ENCODE assay signal across 15 mouse cellular contexts in the genomic region with DNA sequence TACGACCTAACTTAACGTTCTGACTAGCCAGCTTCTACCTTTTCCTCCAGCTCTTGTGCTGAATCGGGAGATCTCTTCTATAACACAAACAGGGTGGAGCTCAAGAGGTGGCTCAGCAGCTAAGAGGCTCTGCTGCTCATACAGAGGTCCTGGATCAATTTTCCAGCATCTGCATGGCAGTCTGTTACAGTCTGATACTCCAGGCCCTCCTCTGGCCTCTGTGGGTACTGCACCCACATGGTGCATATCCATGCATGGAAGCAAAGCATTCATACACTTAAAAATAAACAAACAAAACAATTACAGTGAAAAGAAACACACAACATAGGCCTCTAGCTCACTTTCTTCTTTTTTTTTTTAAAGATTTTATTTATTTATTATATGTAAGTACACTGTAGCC. TPM values are rescaled to one million over a fixed set of nuclear protein-coding genes. Genes with fewer than 3 reads are reported as not detected.
A peak's percentile ranks its signal among the peaks of the same experiment; 100 is the strongest.
DNase-seq lines count a peak whose midpoint lies in the region; ATAC-seq and TF ChIP-seq lines count a peak whose summit lies in the region.
"Not testable (repeated sequence)": the region's sequence is repeated elsewhere in the genome, so short reads cannot be mapped to it uniquely, and the experiment has no call there.
"Had no signal": no experiment of that assay in that cellular context is flagged by ENCODE, and none has a peak within 500 bp of the region (broad histone marks: within the 10 kb centered on the region; RNA-seq: fewer than 3 reads in every experiment).

No protein-coding gene starts in this region.

- not testable (repeated sequence) for ATAC-seq in embryonic facial prominence, embryonic 12.5 days (ENCODE audit: insufficient number of reproducible peaks, insufficient read depth, low FRiP score, low TSS enrichment); heart, embryonic 15.5 days (replicated peaks; ENCODE audit: insufficient number of reproducible peaks, insufficient read depth, low FRiP score, low read depth); intestine, postnatal 0 days; limb, embryonic 15.5 days (ENCODE audit: insufficient number of reproducible peaks, low FRiP score, low TSS enrichment, low read depth); lung, embryonic 15.5 days (ENCODE audit: borderline replicate concordance, extremely low read depth, low FRiP score, low TSS enrichment); neural tube, embryonic 13.5 days (ENCODE audit: low read depth)

- peak overlapping the region; percentile 69 for H3K4me2 ChIP-seq in embryonic facial prominence, embryonic 12.5 days (replicated peaks)
- H3K4me2 ChIP-seq in heart, embryonic 15.5 days: peak overlapping the region; percentile 75
- H3K4me2 ChIP-seq in intestine, postnatal 0 days (replicated peaks; ENCODE audit: low read depth): peak overlapping the region; percentile 75; the same call in 1 of the 2 replicates
- not testable (repeated sequence) for H3K4me2 ChIP-seq in limb, embryonic 15.5 days
- peak overlapping the region; percentile 69; the same call in 1 of the 2 replicates for H3K4me2 ChIP-seq in lung, embryonic 15.5 days
- H3K4me2 ChIP-seq in neural tube, embryonic 13.5 days: peak overlapping the region; percentile 80

- TF ChIP-seq CTCF in gastrocnemius, adult 2 months (IDR thresholded peaks at IDR 0.05): not testable (repeated sequence)
- 0 out of 2 replicates have a peak, but pooled peaks have one; percentile 8 for TF ChIP-seq CTCF in intestine, postnatal 0 days (IDR thresholded peaks at IDR 0.05; ENCODE audit: low read depth)

- 94% methylated on average over 3 of the region's 3 CpGs for WGBS in embryonic facial prominence, embryonic 12.5 days
- 95% methylated on average over 3 of the region's 3 CpGs for WGBS in heart, embryonic 15.5 days
- 79% methylated on average over 3 of the region's 3 CpGs for WGBS in intestine, postnatal 0 days
- WGBS in limb, embryonic 15.5 days: 92% methylated on average over 3 of the region's 3 CpGs
- 92% methylated on average over 3 of the region's 3 CpGs for WGBS in lung, embryonic 15.5 days
- 93% methylated on average over 3 of the region's 3 CpGs for WGBS in midbrain, embryonic 10.5 days
- WGBS in neural tube, embryonic 13.5 days: 95% methylated on average over 3 of the region's 3 CpGs

- intact Hi-C loops in gastrocnemius, adult 2 months (cut with DNase I): not testable (repeated sequence)

- H3K9ac ChIP-seq in embryonic facial prominence, embryonic 12.5 days; heart, embryonic 15.5 days; intestine, postnatal 0 days (ENCODE audit: low read depth, low read length); limb, embryonic 15.5 days; lung, embryonic 15.5 days; neural tube, embryonic 13.5 days: not testable (repeated sequence)

- H3K4me3 ChIP-seq in embryonic facial prominence, embryonic 12.5 days; heart, embryonic 15.5 days; intestine, postnatal 0 days (ENCODE audit: low read depth, low read length); lung, embryonic 15.5 days: not testable (repeated sequence)
- H3K4me3 ChIP-seq in gastrocnemius, adult 2 months: peak overlapping the region; percentile 84
- peak overlapping the region; percentile 64 for H3K4me3 ChIP-seq in limb, embryonic 15.5 days
- peak overlapping the region; percentile 66 for H3K4me3 ChIP-seq in midbrain, embryonic 10.5 days
- H3K4me3 ChIP-seq in neural tube, embryonic 13.5 days: peak overlapping the region; percentile 60; the same call in 1 of the 2 replicates

- not testable (repeated sequence) for H3K27ac ChIP-seq in embryonic facial prominence, embryonic 12.5 days; gastrocnemius, adult 2 months; heart, embryonic 15.5 days; intestine, postnatal 0 days (ENCODE audit: low read depth, low read length); limb, embryonic 15.5 days; lung, embryonic 15.5 days; midbrain, embryonic 10.5 days (replicated peaks); neural tube, embryonic 13.5 days (replicated peaks)

- not testable (repeated sequence) for H3K27me3 ChIP-seq in embryonic facial prominence, embryonic 12.5 days; heart, embryonic 15.5 days; intestine, postnatal 0 days (replicated peaks; ENCODE audit: control insufficient read depth, insufficient read depth, low read length); limb, embryonic 15.5 days; lung, embryonic 15.5 days; midbrain, embryonic 10.5 days (ENCODE audit: low read depth, poor library complexity, severe bottlenecking); neural tube, embryonic 13.5 days

- not testable (repeated sequence) for H3K4me1 ChIP-seq in embryonic facial prominence, embryonic 12.5 days; heart, embryonic 15.5 days (replicated peaks); intestine, postnatal 0 days (replicated peaks; ENCODE audit: control insufficient read depth, insufficient read depth, low read length); limb, embryonic 15.5 days; lung, embryonic 15.5 days; midbrain, embryonic 10.5 days; neural tube, embryonic 13.5 days (replicated peaks)

- not testable (repeated sequence) for H3K9me3 ChIP-seq in embryonic facial prominence, embryonic 12.5 days; heart, embryonic 15.5 days (replicated peaks); intestine, postnatal 0 days (ENCODE audit: control insufficient read depth); limb, embryonic 15.5 days; lung, embryonic 15.5 days; midbrain, embryonic 10.5 days (replicated peaks); neural tube, embryonic 13.5 days

- DNase-seq in gastrocnemius, adult 2 months; midbrain, embryonic 10.5 days (ENCODE audit: low spot score): not testable (repeated sequence)

- not testable (repeated sequence) for H3K36me3 ChIP-seq in embryonic facial prominence, embryonic 12.5 days; heart, embryonic 15.5 days; intestine, postnatal 0 days (ENCODE audit: control insufficient read depth, insufficient read depth); limb, embryonic 15.5 days; lung, embryonic 15.5 days
- H3K36me3 ChIP-seq in midbrain, embryonic 10.5 days: peaks cover 18% of the 10 kb centered on the region
- H3K36me3 ChIP-seq in neural tube, embryonic 13.5 days: peaks cover 16% of the 10 kb centered on the region

RNA-seq across cellular contexts. Expression of gene Mfap1b, which starts 1.1 kb away (rescaled TPM):
- polyA plus RNA-seq in embryonic facial prominence, embryonic 12.5 days (2016; fragmentation: Nextera tagmentation; extraction: Ambion mirVana): 62.6 and 64.2 TPM in 2 replicates
- 10 to 100 TPM; 24.2 to 27.6 TPM for total RNA-seq in gastrocnemius, adult 2 months (2021)
- polyA plus RNA-seq in heart, embryonic 15.5 days (2015; fragmentation: Nextera tagmentation; extraction: Ambion mirVana): 39.7 and 42.1 TPM in 2 replicates
- polyA plus RNA-seq in intestine, postnatal 0 days (2015; fragmentation: Nextera tagmentation; extraction: Ambion mirVana): 25.5 and 26.7 TPM in 2 replicates
- polyA plus RNA-seq in limb, embryonic 15.5 days (2015; fragmentation: Nextera tagmentation; extraction: Ambion mirVana): 61.3 and 64.4 TPM in 2 replicates
- 45.7 and 51.1 TPM in 2 replicates for polyA plus RNA-seq in lung, embryonic 15.5 days (2015; fragmentation: Nextera tagmentation; extraction: Ambion mirVana)
- polyA plus RNA-seq in midbrain, embryonic 10.5 days (2016; fragmentation: Nextera tagmentation; extraction: Ambion mirVana): 53.2 and 57.2 TPM in 2 replicates
- 74.3 and 76.4 TPM in 2 replicates for polyA plus RNA-seq in neural tube, embryonic 13.5 days (2015; fragmentation: Nextera tagmentation; extraction: Ambion mirVana)

RNA-seq across cellular contexts. Expression of gene Serinc4, which starts 16.2 kb away (rescaled TPM):
- polyA plus RNA-seq in embryonic facial prominence, embryonic 12.5 days (2016; fragmentation: Nextera tagmentation; extraction: Ambion mirVana): not detected in 2 replicates
- total RNA-seq in gastrocnemius, adult 2 months (2021): not detected
- 0.13 and 0.19 TPM in 2 replicates for polyA plus RNA-seq in heart, embryonic 15.5 days (2015; fragmentation: Nextera tagmentation; extraction: Ambion mirVana)
- 0.05 TPM in 1 of 2 replicates, not detected in the other for polyA plus RNA-seq in intestine, postnatal 0 days (2015; fragmentation: Nextera tagmentation; extraction: Ambion mirVana)
- 0.12 and 0.25 TPM in 2 replicates for polyA plus RNA-seq in limb, embryonic 15.5 days (2015; fragmentation: Nextera tagmentation; extraction: Ambion mirVana)
- polyA plus RNA-seq in lung, embryonic 15.5 days (2015; fragmentation: Nextera tagmentation; extraction: Ambion mirVana): 0.07 and 0.20 TPM in 2 replicates
- polyA plus RNA-seq in midbrain, embryonic 10.5 days (2016; fragmentation: Nextera tagmentation; extraction: Ambion mirVana): 0.28 and 0.88 TPM in 2 replicates
- 1.1 and 1.4 TPM in 2 replicates for polyA plus RNA-seq in neural tube, embryonic 13.5 days (2015; fragmentation: Nextera tagmentation; extraction: Ambion mirVana)
- polyA plus RNA-seq: erythroblast, embryonic 14.5 days; G1E had no signal

RNA-seq across cellular contexts. Expression of gene Hypk, which starts 19.7 kb away (rescaled TPM):
- 128 and 143 TPM in 2 replicates for polyA plus RNA-seq in embryonic facial prominence, embryonic 12.5 days (2016; fragmentation: Nextera tagmentation; extraction: Ambion mirVana)
- 10 to 100 TPM; 21.0 to 21.7 TPM for total RNA-seq in gastrocnemius, adult 2 months (2021)
- polyA plus RNA-seq in heart, embryonic 15.5 days (2015; fragmentation: Nextera tagmentation; extraction: Ambion mirVana): 85.3 and 101 TPM in 2 replicates
- 61.6 and 65.1 TPM in 2 replicates for polyA plus RNA-seq in intestine, postnatal 0 days (2015; fragmentation: Nextera tagmentation; extraction: Ambion mirVana)
- 116 and 126 TPM in 2 replicates for polyA plus RNA-seq in limb, embryonic 15.5 days (2015; fragmentation: Nextera tagmentation; extraction: Ambion mirVana)
- polyA plus RNA-seq in lung, embryonic 15.5 days (2015; fragmentation: Nextera tagmentation; extraction: Ambion mirVana): 97.0 and 99.5 TPM in 2 replicates
- 125 and 129 TPM in 2 replicates for polyA plus RNA-seq in midbrain, embryonic 10.5 days (2016; fragmentation: Nextera tagmentation; extraction: Ambion mirVana)
- polyA plus RNA-seq in neural tube, embryonic 13.5 days (2015; fragmentation: Nextera tagmentation; extraction: Ambion mirVana): 113 and 132 TPM in 2 replicates

RNA-seq across cellular contexts. Expression of gene Serf2, which starts 23.8 kb away (rescaled TPM):
- 495 and 504 TPM in 2 replicates for polyA plus RNA-seq in embryonic facial prominence, embryonic 12.5 days (2016; fragmentation: Nextera tagmentation; extraction: Ambion mirVana)
- total RNA-seq in gastrocnemius, adult 2 months (2021): 100 to 1,000 TPM; 286 to 358 TPM
- 466 and 549 TPM in 2 replicates for polyA plus RNA-seq in heart, embryonic 15.5 days (2015; fragmentation: Nextera tagmentation; extraction: Ambion mirVana)
- 608 and 648 TPM in 2 replicates for polyA plus RNA-seq in intestine, postnatal 0 days (2015; fragmentation: Nextera tagmentation; extraction: Ambion mirVana)
- 552 and 557 TPM in 2 replicates for polyA plus RNA-seq in limb, embryonic 15.5 days (2015; fragmentation: Nextera tagmentation; extraction: Ambion mirVana)
- polyA plus RNA-seq in lung, embryonic 15.5 days (2015; fragmentation: Nextera tagmentation; extraction: Ambion mirVana): 430 and 452 TPM in 2 replicates
- 488 and 493 TPM in 2 replicates for polyA plus RNA-seq in midbrain, embryonic 10.5 days (2016; fragmentation: Nextera tagmentation; extraction: Ambion mirVana)
- 393 and 478 TPM in 2 replicates for polyA plus RNA-seq in neural tube, embryonic 13.5 days (2015; fragmentation: Nextera tagmentation; extraction: Ambion mirVana)

RNA-seq across cellular contexts. Expression of gene Ell3, which starts 28.7 kb away (rescaled TPM):
- 12.4 and 15.6 TPM in 2 replicates for polyA plus RNA-seq in embryonic facial prominence, embryonic 12.5 days (2016; fragmentation: Nextera tagmentation; extraction: Ambion mirVana)
- not detected for total RNA-seq in gastrocnemius, adult 2 months (2021)
- polyA plus RNA-seq in heart, embryonic 15.5 days (2015; fragmentation: Nextera tagmentation; extraction: Ambion mirVana): 1.00 and 1.6 TPM in 2 replicates
- polyA plus RNA-seq in intestine, postnatal 0 days (2015; fragmentation: Nextera tagmentation; extraction: Ambion mirVana): 1.9 and 2.6 TPM in 2 replicates
- polyA plus RNA-seq in limb, embryonic 15.5 days (2015; fragmentation: Nextera tagmentation; extraction: Ambion mirVana): 8.8 and 9.5 TPM in 2 replicates
- polyA plus RNA-seq in lung, embryonic 15.5 days (2015; fragmentation: Nextera tagmentation; extraction: Ambion mirVana): 10.0 and 10.1 TPM in 2 replicates
- polyA plus RNA-seq in midbrain, embryonic 10.5 days (2016; fragmentation: Nextera tagmentation; extraction: Ambion mirVana): 2.2 and 2.5 TPM in 2 replicates
- 2.6 TPM in 2 replicates for polyA plus RNA-seq in neural tube, embryonic 13.5 days (2015; fragmentation: Nextera tagmentation; extraction: Ambion mirVana)
- total RNA-seq: common myeloid progenitor, adult 5-6 weeks; G1E; gastrocnemius, postnatal 10 days; layer of hippocampus, postnatal 10 days; left cerebral cortex, adult 8-10 months; left cerebral cortex, postnatal 4 days had no signal
- polyA plus RNA-seq: erythroblast, embryonic 14.5 days had no signal
